Mouse (Mus musculus) urinary bladder, postnatal 14 days (tissue): ENCODE measurements around the gene Umad1.

Experiments used
- DNase-seq: peaks from one replicate; pipeline ENCODE4 v3.0.0; 2021; ENCODE audit warnings: low spot score

Gene Umad1

GRCm38 (mm10) chr6:8479176-8479575 is 220.1 kb downstream of the Umad1 start:
- no peak for DNase-seq

DNA sequence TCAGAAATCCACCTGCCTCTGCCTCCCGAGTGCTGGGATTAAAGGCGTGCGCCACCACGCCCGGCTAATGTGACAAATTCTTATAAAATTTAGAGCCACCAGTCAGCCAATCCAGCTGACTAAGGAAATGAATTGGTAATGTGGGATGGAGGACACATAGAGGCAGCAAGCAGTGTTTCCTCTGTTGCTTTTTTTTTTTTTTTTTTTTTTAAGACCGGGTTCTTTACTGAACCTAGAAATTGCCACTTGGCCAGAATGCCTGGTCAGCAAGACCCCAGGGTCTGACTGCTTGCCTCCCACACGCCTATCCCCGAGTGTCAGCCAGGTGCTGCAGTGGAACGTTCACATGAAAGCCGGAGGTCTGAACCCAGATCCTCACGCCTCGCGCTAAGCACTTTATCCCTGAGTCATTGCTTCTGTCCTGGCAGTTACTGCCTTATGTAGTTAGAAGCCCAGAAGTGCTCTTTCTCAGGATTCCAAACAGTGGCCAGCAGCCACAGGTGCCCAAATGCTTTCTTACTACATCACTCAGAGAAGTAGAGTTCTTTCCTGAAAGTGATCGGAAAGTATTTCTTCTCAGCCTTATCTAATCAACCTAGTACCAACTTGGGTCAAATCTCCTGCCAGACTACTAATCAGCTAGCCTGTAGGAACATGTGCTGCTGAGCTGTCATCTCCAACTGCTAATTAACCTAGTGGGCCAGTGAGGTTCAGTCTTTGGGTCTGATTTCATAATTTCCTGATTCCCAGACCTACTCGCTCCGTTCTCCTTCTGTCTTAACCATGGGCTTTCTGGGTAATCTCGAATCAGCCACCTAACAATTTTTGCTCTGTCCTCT is 225.6 kb downstream of the Umad1 start:
- DNase-seq = no peak

DNA sequence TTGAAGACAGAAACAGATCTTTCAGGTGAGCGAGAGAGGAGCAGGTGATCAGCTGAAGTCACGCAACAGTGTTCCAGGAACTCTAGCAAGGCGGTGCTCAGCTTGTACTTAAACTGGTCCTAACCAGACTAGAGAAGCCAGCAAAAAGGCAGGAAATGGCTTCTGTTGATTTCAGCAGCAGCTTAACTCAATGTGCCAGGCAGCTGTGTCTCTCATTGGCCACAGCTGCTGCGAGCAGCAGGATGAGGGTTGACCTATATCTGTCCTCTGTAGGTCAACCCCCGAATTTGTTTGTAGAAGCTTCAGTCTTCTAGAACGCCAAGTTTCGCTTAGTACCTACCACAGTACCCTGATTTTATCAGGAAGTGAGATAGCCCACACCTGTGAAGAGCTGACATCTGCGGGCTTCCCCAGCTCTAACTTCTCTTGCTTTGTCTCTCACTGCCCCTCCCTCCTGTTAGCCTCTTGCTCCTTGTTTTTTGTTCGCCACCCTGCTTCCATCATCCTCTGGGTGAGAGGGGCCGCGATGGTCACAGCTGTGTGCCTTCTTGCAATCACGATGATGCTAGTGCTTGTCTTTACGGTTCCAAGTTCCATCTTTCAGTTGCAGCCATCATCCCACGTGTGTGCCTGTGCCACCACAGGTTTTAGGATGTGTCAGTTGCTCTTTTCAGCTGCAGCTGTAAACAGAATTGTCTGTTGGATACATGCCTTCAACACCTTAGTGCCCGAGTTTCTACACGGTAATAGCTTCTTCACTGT is 226.5 kb downstream of the Umad1 start:
- DNase-seq = no peak

GRCm38 (mm10) chr6:8486391-8487043 is 227.4 kb downstream of the Umad1 start:
- no peak for DNase-seq

DNA sequence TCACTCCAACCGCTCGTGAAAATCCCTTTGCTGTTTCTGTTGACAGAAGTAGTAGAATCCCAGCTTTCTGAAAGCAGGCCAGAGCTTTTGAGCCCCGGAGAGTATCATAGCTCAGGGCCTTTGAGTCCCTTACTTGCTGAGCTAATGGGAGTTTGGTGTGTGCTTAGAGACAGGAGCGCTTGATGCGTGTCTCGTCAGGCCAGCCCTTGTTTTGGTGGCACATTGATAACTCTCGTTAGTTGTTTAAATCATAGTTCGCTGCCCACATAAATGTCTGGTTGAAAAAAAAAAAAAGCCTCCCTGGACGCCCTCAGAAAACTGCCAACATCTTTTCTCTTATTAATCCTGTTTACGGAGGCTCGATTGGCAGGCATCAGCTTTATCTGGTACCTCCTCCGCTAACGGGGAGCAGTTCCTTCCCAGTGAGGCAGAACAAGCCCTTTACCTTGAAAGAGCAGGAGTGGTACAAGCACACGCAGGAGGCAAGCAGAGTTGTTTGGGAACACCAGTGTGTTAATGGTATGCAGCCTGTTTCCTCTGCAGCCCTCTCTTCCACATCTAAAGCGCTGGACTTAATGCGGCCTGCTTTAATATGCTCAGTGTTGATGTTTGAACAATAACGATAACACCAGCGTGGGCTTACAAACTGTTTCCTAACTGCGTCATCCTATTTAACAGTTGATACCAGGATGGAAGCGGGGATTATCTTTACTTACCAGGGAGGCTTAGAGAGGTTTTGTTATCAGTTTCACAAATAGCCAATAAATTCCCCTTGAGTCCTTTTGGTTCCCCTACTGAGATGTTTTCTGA is 228.2 kb downstream of the Umad1 start:
- no peak for DNase-seq

DNA sequence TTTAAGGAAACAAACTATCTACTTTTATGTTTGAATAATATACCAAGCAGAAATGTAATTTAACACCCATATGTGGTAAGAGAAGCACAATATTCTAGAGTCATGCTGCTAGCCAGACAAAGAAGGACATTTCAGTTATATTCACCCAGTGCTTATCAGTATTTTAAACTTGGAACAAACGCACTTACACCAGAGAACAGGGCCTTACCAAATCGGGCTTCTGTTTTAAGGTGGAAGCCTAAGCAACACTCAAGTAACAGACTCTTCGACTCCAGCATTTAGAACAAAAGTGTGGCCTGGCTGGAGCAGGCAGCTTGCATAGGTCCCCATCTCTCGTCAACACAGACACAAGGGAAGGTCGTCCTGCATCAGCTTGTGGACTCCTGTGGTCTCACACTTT is 229.2 kb downstream of the Umad1 start:
- no peak for DNase-seq

- no peak for DNase-seq
These were observed 230.2 kb downstream of the Umad1 start for GRCm38 (mm10) chr6:8489266-8489665.

GRCm38 (mm10) chr6:8489938-8490585 is 231.0 kb downstream of the Umad1 start:
- no peak for DNase-seq

DNA sequence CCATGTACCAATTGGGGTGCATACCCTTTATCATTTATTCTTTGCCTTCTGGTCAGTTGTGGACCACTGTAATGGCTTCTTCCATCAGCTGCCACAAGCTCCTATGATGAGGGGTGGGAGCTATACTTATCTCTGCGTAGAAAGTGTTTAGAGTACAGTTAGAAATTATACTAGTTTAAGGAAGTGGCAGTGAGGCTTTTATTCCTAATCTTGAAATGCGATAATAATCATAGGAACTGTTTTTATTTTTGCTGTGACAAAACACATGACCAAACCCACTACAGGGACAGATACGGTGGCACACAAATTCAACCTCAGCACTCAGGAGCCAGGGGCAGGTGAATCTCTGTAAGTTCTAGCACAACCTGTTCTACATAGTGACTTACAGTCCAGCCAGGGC is 233.2 kb downstream of the Umad1 start:
- no peak for DNase-seq

DNA sequence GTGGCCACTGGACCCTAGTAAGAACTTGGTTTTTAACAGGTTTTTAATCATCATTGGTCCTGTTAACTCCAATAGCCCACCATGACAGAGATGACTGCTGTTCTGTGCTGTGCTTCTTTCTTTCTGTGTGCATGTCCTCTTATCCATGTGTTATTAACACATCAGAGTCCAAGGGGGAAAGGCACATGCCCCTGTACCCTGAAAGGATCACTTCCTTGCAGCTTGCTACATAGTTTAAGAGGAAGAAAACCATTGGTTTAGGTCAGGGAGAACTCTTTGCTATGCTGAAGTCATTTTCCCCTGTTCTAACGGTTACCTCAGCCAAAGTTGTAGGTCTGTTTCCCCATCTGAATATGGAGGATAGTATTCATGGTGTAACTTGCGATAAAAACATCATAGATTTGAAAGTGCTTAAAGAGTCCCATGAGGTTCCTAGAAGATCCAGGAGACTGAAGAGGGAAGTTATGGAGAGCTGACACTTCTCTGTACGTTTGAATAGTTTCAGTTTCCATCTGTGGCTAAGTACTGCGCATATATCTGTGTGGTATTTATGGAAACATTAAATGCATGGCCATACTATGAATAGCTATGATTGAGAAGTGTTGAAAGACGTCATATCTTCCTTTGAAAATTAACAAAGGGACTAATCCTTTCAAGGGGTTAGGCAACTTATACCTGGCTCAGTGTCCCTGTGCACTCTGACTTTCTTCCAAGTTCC is 236.2 kb downstream of the Umad1 start:
- no peak for DNase-seq

DNA sequence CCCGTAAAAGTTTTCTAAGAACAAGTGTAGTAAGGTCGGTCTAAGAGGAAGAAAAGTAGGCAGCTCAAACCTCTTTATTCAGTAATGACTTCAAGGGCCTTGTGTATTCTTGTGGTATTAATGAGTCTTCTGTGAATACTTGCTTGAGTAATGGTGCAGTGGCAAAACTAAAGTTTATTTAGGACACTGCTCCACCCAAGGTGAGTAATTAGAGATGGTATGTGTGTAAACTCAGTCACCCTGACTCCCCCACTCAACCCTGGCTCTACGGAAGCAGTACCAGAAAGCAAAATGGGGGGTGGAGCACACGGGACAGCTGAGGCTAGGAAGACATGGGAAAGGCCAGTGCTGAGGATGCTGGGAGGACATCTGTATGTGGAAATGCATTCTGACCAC is 236.7 kb downstream of the Umad1 start:
- DNase-seq = no peak

DNA sequence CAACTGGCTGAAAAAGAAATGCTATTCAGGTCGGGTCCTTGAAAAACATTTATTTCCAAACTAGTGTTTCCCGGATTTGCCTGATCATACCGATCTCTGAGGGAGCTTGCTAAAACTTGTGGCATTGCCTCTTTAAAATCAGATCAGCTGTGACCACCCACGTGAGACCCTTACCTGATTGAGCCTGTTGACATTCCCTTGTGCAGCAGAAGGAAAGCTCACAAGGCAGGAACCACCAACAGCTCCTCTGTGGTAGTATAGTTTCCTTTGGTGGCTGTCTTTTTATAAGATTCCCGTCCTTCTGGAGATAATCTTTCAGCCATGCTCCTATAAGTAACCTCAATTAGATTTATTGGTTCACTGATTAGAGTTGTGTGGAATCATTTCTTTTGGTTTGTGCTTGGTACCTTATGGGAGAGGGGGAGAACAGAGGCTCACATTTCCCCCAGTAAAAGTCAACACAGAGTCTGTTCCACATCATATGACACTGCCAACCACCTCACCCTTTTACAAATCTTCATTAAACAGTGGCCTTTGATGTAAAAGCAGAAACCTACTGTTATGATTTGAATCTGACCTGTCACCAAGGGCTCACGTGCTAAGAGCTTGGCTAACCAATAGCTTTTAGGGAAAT is 238.3 kb downstream of the Umad1 start:
- DNase-seq = no peak

DNA sequence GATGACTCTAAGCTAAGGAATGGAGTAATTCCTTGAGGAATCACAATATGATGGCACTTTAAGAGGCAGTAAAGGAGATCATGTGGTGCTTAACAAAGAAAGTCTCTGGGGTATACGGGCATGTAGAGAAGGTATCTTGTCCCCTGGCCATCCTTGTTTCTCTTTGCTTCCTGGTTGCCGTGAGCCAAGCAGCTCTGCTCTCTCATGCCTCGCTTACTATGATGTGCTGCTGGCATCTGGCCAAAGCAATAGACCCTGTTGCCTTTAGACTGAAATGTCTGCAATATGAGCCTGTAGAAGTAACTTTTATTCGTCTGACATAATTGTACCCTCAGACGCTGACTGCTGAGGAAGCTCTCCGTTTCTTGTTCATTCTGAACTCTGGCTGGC is 238.8 kb downstream of the Umad1 start:
- no peak for DNase-seq

GRCm38 (mm10) chr6:8498961-8499360 is 239.9 kb downstream of the Umad1 start:
- DNase-seq = no peak

DNA sequence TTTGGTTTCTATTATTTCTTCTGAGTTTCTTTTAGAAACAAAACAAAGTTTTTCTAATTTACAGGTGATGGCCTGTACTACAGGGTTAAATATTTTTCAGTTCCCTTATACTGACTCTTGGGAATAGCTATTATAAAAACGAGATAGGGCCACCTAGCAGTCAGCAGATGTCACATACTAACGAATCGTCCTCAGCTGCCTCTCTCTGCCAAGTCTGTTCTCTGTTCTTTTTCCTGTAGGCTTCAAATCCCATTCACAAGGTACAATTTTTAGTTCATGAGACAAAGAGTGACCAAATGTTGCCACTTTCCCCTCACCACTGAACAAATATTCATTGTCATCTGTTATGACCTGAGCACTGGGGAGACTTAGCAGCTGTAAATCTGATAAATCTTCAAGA is 244.9 kb downstream of the Umad1 start:
- DNase-seq = no peak

- no peak for DNase-seq
These were observed 245.6 kb downstream of the Umad1 start for GRCm38 (mm10) chr6:8504521-8505228.

DNA sequence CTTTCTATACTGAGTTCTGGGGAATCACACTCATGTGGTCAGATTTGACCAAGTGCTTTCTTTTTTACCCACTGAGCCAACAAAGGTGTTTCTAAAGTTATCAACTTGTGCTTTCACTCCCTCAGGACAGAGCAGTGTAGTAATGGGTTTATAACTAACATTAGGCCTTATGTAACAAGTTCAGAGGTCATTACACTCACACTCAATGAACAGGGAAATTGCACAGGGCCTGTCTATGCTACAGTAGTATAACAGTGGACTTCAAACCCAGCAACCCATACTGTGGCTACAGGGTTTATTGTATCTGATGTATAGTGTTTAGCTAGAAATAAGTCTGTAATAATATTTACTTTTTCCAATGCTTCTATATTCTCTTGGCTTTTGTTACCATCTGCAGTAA is 247.5 kb downstream of the Umad1 start:
- DNase-seq = no peak
